Mouse (Mus musculus) right cerebral cortex, postnatal 14 days (tissue): ENCODE measurements around the gene Cfap69.
"Not testable (repeated sequence)": the region's sequence is repeated elsewhere in the genome, so short reads cannot be mapped to it uniquely, and the experiment has no call there.

ENCODE experiments used
- DNase-seq: peaks from one replicate; pipeline ENCODE4 v3.0.0; 2022

Cfap69 gene

DNA sequence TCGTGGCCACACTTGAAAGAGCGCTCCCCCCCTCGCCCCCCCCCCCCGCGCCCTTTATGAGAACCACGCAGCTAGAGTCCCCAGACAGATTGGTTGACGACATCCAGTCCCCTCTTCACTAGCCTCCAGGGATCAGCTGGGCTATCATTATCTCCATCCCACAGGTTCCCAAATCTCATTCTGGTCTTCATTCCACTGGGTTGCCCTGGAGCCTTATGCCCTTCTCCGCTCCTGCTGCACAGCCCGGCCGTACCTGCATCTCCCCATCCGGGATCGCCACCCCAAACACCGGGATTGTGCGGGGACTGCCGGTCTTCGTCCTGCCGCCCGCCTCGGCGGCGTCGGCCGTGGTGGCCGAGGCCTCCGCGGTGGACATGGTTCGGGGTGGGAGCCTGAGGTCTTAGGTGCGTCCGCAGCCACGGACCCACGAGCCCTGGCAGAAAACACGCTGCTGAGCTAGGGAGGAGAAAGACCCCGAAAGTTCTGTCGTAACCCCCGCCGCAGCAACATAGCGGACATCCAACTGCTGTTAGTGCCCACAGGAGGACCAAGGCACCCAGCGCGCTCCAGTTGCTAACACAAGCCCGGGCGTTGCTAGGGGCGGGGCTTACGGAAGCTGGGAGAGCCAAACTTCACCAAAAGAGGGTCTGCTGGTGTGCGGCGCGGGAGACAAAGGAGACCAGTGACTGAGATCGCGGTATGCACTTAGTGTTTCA, at the start of gene Cfap69:
TSS of gene Cfap69 (minus strand) at position 585 of the 716 bp plus-strand sequence.
- DNase-seq = peak; percentile 85

DNA sequence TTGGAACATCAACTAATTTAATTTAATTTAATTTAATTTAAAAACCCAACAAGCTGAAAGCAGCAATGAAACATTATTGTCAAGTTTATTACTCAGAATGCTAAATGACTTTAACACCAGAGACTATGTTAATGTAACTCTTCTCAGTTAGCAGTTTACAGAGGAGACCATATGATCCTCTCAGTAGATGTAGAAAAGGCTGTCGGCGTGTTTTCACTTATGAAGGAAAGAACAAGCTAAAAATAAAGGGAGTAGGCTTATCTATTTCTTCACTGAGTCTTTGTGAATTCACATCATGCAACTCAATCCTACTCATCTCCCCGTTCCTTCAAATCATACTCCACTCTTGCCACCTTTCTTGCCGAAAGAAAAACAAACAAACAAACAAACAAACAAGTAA, 47.0 kb upstream of the Cfap69 start:
- no peak for DNase-seq

DNA sequence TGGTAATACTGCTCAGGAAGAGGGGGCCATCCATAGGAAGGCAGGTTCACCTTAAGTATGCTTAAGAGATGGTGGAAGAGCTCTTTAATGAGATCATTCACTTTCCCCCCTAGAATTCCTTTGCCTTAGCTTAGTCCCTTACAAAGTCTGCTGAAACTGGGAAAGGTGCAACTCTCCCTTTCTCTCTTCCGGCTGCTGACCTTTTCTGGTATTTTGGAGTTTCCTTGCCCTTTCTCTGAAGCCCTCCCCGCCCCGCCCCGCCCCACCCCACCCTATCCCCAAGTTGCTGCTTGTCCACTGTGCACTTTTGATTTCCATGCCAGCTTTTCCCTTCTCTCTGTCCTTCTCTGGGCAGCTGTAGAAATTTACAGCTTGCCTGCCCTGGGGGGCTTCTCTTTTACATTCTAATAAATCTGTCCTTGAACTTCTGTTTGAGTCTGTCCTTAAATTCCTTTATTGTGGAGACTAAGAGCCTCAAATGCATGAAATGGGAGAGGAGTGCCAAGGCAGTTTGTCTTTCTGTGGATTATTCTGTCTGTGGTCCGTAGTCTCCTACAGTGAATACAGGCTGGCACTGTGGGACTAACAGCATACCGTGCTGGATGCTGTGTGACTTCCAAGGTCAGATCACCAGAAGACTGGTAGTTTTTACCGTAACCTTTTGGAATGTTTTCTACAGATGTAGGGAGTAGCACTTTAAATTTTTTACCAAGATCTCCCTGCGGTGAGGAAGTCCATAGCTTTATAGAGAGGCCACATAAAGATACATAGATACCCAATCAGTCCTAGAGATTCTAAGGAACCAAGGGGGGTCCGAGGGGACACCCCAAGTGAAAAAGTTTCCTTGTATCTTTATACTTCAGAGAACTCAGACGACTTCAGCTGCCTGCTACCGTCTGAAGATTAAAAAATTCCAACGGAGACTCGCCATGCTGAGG, 43.6 kb upstream of the Cfap69 start:
- DNase-seq = no peak

DNA sequence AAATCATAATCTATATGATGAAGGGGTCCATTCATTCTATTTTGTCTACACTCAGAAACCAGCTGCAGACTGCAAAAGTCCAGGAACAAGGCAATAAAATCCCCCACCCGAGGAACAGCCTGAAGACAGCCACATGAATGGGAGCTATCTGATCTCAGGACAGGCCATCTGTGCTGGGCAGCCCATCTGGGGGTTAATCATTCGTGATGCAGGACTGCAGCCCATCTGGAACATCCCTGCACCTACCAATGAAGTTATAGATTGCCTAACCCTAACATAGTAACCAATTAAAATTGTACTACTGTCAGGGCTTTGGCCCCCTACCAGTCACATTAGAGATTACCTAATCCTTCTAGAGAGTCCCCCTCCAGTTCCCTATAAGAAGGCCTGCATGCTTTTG, 41.0 kb upstream of the Cfap69 start:
- no peak for DNase-seq

DNA sequence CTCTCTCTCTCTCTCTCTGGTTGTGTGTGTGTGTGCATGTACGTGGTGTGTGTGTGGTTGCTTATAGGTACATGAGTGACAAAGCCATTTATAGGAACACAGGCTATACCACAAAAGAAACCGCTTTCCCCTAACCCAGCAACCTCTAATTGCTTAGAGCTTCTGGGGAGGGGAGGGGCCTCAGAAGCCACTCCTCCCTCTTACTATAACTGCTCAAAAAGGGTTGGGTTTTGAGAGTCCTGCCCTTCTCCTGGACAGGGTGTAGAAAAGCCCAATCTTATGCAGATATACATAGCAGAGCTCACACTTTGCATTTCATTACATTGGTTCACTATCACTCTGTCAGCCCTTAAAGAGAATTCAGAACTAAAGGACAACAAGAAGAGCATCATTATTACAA, 36.3 kb upstream of the Cfap69 start:
- no peak for DNase-seq

DNA sequence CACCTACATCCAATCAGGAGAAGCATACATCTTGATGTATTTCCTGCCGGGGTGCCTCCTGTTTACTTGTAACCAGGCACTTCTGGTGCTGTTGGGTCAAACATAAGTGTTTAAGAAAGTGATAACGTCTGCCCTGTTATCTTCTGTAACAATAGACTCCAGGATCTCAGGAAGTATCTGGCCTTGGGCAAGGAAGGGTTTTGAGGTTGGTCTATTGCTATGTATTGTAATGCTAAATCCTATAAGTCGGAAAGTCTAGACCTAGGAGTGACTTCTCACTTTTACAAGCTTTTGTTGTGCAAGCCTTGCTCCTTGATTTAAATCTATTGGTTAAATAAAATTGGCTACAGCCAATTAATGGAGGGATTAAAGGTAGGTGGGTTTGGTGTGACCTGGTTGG, 34.8 kb upstream of the Cfap69 start:
- no peak for DNase-seq

DNA sequence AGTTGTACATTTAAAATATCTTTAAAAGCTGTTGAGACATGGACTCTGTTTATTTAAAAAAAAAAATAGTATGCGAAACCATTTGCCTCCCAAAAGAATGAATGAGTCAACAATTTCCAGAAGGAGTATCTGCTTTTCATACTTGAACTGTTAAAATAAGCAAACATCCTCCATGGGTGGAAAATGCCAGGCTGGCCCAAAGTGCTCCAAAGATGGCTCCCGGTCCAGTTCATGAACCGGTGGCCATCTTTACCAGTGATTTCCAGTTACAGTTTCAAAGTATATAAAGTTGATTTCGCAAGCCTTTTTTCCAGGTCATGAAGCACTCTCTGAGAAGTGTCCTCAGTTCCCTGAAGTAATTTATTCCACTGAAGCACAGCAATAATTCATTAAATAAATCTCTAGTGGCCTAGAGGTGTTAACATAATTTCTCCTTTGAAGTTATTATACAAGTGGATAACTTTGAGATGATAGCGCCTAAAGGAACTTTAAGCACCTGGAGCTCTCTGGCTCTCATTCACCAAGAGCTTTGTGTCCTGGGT, 31.4 kb upstream of the Cfap69 start:
- DNase-seq = no peak

DNA sequence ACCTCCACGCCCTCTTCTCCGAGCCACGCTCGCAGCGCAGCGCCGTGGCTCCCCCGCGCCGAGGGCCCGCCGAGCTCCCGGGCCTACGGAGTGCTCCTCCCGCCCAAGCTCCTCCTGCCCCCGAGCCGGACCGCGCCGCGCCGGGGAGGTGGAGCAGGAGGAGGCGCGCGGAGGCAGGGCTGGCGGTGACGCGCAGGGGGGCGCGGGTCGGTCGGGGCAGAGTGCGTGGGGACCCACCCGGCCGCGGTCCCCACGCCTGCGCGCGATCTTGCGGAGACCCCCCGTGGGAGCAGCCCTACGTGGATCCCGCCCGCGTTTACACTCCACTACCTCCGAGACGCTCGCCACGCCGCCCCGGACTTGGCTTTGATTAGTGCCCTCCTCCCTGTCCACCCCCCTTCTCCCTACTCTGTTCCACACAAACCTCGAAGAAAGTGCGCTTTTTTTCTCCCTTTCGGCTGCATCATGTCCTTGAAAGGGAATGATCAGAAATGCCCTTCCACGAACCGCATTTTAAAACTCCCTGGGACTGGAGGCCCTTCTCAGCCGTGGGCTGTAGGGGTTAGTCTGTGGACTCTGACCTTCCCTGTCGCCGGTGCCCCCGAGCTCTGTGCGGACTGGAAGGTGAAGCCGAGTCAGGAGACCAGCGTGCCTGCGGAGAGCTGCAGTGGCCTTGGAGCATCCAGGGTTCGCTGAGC, 30.1 kb upstream of the Cfap69 start, which contains the start of gene Steap2:
TSS of gene Steap2 (minus strand) at position 623 of the 698 bp plus-strand sequence.
- DNase-seq = peak; percentile 31

DNA sequence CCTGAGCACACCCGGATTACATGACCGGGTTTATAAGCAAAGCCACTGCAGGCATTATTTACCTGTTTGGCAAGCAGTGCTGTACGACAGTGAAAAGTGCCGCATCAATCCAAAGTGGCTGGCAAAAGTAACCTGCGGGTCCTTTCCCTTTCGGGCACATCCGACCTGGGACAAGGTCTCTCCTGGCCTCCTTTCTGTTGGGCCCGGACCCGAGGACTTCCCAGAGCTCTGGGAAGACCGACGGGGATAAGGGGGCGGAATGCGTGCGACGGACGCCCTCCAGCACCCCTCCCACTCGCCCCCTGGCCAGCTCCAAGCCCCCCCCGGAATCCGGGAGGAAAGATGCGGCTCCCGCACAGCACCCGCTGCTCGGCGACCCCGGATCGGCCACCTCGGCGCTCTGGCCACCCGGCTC, 29.5 kb upstream of the Cfap69 start:
- no peak for DNase-seq

DNA sequence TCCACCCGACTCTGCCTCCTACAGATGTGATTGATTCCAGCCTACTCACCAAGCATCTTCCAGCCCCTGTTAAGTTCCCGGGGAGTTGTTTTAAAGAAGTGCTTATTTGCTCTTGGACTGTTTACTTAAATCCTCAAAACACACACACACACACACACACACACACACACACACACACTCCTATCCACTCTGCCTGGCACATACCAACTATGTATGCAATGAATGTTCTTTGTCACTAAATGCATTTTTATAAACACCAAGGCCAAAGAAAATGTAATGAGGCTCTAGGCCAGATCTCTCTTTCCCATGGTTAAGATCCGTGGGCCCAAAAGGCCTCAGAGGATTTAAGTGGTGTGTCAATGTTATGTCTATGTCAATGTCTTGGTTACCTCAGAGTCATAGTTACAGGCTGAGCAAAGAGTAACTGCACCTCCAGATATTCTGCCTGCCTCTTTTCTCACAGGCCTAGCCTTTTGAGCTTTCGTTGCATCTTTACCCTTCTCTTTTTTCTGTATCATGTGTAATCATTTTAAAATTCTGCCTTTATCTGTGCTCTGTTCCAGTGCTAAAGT, 28.2 kb upstream of the Cfap69 start:
- no peak for DNase-seq

DNA sequence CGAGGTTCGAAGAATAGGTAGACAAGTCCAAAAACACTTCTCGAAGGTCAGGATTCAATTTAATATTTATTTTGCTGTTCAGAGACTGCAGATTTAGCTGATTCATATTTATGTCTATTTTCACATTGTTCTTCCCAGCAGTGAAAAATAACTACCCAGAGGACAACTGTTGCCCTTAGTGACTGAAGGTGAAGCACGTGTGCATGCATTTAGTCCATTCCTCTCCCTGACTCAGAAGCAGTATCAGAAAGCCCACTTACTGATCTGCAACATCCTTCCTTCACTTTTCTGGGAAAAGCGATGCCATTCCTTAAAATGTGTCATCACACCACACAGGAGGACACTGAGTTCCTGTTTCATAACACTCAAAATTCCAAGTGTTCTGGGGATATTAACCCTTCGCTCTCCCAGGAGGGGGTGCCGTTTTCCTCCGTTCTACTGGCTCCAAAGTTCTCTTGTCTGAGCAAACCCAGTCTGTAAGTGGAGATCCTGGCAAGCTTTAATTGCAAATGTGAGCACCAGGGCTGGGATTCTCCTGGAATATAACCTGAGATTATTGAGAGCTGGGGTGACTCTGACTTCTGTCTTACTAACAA, 25.0 kb upstream of the Cfap69 start:
- no peak for DNase-seq

DNA sequence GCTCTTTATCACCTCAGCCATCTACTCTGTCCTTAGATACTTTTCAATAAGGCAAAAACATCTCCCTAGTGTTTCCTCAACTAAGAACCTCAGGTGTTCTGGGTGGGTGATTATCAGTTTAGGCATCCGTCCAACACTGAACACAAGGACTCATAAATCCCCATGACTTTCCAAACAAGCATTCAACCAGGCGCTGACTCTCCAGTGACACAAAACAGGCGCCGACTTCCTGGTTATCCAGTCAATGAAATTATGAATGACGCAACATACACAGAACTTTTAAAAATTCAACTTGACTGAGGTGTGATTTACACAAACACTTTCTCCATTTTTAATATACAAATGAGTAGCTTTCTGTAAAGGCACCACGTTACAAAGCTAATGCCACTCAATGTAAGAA, 24.2 kb upstream of the Cfap69 start:
- DNase-seq = no peak

DNA sequence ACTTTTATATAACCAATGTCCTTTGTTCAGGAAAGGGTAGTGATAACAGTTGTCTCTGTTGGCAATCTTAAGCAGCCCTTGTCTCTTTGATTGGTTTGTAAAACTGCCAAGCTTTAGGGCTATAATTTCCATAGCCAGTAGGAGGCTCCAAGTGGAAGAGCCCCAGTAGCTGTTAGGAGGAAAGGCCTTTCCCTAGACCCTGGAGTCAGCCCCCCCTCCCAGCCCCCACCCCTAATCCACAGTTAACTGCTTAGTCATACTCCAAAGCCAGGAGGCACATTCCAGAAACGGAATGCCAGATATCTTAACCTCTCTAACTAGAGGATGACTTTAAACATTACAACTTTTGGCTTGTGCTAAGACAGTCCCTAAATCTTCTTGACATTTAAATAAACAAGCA, 22.9 kb upstream of the Cfap69 start:
- DNase-seq = no peak

DNA sequence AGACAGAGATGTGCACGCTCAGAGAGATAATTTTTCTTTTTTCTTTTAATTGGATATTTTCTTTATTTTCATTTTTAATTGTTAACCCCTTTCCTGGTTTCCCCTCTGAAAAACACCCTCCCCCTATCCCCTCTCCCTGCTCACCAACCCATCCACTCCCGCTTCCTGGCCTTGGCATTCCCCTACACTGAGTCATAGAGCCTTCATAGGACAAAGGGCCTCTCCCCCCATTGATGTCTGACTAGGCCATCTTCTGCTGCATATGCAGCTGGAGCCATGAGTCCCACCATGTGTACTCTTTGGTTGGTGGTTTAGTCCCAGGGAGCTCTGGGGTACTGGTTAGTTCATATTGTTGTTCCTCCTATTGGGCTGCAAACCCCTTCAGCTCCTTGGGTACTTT, 20.9 kb upstream of the Cfap69 start:
- not testable (repeated sequence) for DNase-seq

DNA sequence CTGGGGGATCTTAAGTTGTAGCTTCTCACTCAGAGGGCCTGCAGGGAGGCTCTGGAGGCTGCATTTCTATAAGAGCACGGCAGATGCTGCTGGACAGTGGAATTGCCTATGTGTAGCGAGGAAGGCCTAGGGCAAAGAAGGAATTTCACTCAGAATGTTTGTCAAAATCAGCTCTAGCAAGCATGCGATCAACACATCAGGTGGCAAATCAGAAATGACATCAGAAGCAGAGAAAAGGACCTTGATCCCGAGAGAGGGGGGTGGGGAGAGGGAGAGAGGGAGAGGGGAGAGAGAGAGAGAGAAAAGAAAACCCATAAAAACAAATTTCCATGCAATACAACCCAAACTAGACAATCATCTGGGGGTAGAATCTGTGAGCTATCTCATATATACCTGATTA, 19.3 kb upstream of the Cfap69 start:
- no peak for DNase-seq

DNA sequence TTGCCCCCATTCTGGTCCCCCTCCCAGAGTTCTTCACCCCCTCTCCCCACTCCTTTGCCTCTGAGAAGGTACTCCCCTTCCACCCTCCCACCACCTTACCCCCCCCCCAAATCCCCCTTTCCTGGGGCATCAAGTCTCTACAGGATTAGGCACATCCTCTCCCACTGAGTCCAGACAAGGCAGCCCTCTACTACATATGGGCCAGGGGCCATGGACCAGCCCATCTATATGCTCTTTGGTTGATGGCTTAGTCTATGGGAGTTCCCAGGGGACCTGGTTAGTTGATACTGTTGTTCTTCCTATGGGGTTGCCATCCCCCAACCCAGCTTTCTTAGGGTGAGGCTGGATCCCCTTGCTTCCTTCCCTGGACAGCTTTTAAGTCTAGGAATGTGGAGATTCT, 15.4 kb upstream of the Cfap69 start:
- DNase-seq = no peak

DNA sequence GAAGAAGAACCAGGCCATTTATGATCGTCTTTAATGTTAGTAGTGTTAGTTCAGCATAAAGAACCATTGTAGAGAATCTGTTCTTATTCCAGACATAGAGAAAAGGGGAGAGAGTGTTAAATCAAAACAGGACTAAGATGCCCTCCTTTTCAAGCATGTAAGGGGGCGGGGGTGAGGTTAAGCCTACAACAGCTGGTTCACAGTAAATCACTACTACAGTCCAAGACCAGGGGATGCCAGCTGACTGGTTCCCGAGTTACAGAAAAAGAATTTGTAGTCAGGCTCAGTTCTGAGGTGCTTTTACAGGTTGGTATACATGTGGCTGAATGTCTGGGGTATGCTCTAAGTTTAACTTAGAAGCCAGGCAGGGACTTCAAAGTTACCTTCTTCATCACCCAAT, 12.0 kb upstream of the Cfap69 start:
- no peak for DNase-seq

DNA sequence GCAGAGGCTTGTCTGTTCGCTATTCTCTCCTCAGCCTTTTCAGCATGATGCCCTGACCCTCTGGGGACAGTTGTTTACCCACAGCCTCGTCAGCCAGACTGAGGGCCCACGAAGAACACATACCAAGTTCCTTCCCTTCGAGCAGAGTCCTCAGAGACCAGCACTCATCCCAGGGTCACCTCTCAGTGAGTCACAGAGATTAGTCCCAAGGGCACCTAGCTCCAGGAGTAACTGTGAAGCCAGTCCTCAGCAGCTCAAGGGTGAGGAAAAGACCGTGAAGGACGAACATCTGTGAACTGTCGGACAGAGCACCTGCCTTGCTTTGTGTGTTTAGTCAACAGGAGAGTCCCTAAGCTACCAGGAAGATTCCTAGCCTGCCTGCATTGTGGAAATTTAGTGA, 4.9 kb upstream of the Cfap69 start:
- DNase-seq = no peak

DNA sequence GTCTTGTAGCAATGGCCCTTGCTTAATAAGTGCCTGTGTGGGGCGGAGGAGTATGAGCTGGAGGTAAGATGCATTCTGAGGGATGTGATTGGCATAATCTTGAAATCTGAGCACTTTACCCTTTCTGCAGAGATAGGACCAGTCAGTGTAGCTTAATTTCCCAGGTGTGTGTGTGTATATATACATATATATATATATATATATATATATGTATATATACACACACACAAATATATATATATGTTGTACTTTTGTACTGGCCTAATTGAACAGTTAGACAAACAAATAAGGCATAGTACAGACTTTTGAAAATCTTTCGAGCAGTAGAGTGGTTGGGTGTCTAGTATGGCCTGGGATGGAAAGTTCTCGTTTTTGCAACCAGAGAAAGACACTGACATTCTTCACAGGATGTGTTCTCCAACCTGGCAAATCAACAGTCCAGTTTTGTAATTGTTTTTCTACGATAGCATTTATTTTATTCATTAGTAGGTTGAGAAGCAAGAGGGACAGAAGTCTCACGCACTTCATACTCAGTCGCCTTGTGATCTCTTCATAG, 410 bp upstream of the Cfap69 start:
- DNase-seq = no peak

DNA sequence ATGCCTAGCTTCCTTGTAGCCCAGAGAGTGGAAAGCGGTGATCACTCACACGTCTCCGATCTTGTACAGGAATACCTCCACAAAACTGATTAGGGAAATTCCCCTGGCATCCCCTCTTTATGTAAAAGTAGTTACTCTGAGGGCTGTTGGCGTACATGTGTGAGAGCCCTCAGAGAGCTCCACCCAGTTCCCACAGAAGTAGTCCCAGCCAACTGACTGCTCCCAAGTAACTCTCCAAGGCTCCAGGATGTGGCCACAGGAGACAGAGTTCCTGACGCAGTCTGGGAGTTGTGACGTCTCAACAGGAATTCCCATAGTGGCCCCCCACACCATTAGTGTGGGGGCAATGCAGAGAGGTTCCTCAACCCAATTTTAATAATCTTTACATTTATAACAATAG, 982 bp downstream of the Cfap69 start:
- DNase-seq = no peak

DNA sequence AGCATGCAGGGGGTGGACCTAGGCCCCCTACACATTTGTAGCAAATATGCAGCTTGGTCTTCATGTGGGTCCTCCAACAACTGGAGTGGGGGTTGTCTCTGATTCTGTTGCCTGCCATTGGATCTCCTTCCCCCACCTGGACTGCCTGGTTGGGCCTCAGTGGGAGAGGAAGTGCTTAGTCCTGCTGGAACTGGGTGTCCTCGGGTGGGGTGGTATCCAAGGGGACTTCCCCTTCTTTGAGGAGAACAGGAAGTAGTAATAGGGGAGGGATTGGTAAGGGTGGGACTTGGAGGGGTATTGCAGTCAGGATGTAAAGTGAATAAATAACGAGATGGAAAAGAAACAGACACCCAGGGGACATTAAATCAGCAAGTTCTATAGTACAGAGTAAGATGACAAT, 5.4 kb downstream of the Cfap69 start:
- no peak for DNase-seq

DNA sequence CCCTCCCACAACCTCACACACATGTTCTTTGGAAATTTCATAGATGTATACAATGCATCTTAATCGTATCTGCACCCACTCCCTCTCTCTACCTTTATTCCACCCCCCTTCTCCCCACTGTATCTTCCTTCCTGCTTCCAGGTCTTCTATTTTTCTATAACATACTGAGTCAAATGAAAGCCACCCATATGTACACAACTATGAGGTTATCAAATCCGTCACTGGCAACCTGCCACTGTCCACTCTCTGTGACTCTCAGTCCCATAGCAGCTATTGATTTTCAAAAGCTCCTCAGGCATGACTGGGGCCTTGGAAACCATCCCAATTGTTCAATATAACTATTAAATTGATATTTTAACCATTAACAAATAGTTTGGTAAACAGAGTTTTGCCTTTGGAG, 6.1 kb downstream of the Cfap69 start:
- DNase-seq = no peak
